Mouse (Mus musculus): ENCODE measurements at regions not wholly inside any gene's neighbourhood (a gene's known extent, or its start where the extent isn't known, plus 50 kb on each side); places are given as distances from the start of the nearest gene placed in this dataset.

- DNase-seq (ENCODE audit: low spot score in 2 of 2) = no peak
These were observed 125.4 kb upstream of the Cblb start for GRCm38 (mm10) chr16:51905588-51905987.

GRCm38 (mm10) chr16:51906686-51907085 lies 124.3 kb upstream of the Cblb start:
- DNase-seq (ENCODE audit: low spot score in 2 of 2) = no peak

GRCm38 (mm10) chr16:51910046-51910445 lies 121.0 kb upstream of the Cblb start:
- no peak for DNase-seq (ENCODE audit: low spot score in 2 of 2)

GRCm38 (mm10) chr16:51911109-51911765 lies 119.8 kb upstream of the Cblb start:
- DNase-seq (ENCODE audit: low spot score in 2 of 2) = no peak

- DNase-seq (ENCODE audit: low spot score in 2 of 2) = no peak
These were observed 115.7 kb upstream of the Cblb start for GRCm38 (mm10) chr16:51915034-51915928.

GRCm38 (mm10) chr16:51915929-51916308 lies 115.1 kb upstream of the Cblb start:
- DNase-seq (ENCODE audit: low spot score in 2 of 2) = no peak

GRCm38 (mm10) chr16:51916337-51916736 lies 114.7 kb upstream of the Cblb start:
- no peak for DNase-seq (ENCODE audit: low spot score in 2 of 2)

GRCm38 (mm10) chr16:51916820-51917219 lies 114.2 kb upstream of the Cblb start:
- DNase-seq (ENCODE audit: low spot score in 2 of 2) = no peak

GRCm38 (mm10) chr16:51917540-51917939 lies 113.5 kb upstream of the Cblb start:
- DNase-seq (ENCODE audit: low spot score in 2 of 2) = no peak

GRCm38 (mm10) chr16:51921025-51921424 lies 110.0 kb upstream of the Cblb start:
- DNase-seq (ENCODE audit: low spot score in 2 of 2) = no peak

- no peak for DNase-seq (ENCODE audit: low spot score in 2 of 2)
These were observed 108.4 kb upstream of the Cblb start for GRCm38 (mm10) chr16:51922589-51922988.

- no peak for DNase-seq (ENCODE audit: low spot score in 2 of 2)
These were observed 105.4 kb upstream of the Cblb start for GRCm38 (mm10) chr16:51925639-51926038.

GRCm38 (mm10) chr16:51933122-51933521 lies 97.9 kb upstream of the Cblb start:
- DNase-seq (ENCODE audit: low spot score in 2 of 2) = no peak

- no peak for DNase-seq (ENCODE audit: low spot score in 2 of 2)
These were observed 97.1 kb upstream of the Cblb start for GRCm38 (mm10) chr16:51933965-51934364.

GRCm38 (mm10) chr16:51937298-51937697 lies 93.7 kb upstream of the Cblb start:
- DNase-seq (ENCODE audit: low spot score in 2 of 2) = peak; percentile 38 to 61

- no peak for DNase-seq (ENCODE audit: low spot score in 2 of 2)
These were observed 92.0 kb upstream of the Cblb start for GRCm38 (mm10) chr16:51939061-51939460.

GRCm38 (mm10) chr16:51940574-51940973 lies 90.5 kb upstream of the Cblb start:
- DNase-seq (ENCODE audit: low spot score in 2 of 2) = no peak

GRCm38 (mm10) chr16:51942431-51943130 lies 88.4 kb upstream of the Cblb start:
- DNase-seq (ENCODE audit: low spot score in 2 of 2) = no peak

GRCm38 (mm10) chr16:51967051-51967845 lies 63.8 kb upstream of the Cblb start:
- no peak for DNase-seq (ENCODE audit: low spot score in 2 of 2)
